10 mouse cellular contexts compared by ENCODE assay signal in the genomic region with DNA sequence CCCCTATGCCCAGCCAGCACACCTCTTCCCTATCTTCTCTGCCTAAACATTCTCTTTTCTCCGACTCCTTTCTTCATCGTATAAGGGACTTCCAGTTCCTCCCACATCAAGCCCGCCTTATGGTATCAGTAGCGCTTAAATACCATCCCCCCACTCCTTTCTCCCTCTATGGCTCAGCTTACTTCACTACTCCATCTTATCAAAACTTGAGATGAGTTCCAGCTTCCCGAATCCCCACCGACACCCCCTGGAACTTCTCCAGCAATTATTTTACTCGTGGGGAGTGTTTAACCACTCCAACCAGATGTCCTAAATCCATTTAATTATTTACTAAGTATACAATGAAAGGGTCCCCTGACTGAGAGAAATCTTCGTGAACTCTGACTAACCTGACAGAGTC.
"Had no signal": no experiment of that assay in that cellular context is flagged by ENCODE, and none has a peak within 500 bp of the region (broad histone marks: within the 10 kb centered on the region; RNA-seq: fewer than 3 reads in every experiment).

No protein-coding gene starts in this region.

- H3K9me3 ChIP-seq: liver, embryonic 13.5 days had no signal

- H3K9ac ChIP-seq: liver, embryonic 13.5 days had no signal

- H3K27me3 ChIP-seq: liver, embryonic 13.5 days had no signal

- DNase-seq: kidney, adult 18-20 months; kidney, postnatal 36 days; layer of hippocampus, postnatal 36 days; liver, embryonic 13.5 days; lung, adult 2 months; midbrain, embryonic 14.5 days; thymus, adult 18-20 months; thymus, postnatal 36 days had no signal

- H3K36me3 ChIP-seq: liver, embryonic 13.5 days had no signal

- H3K27ac ChIP-seq: left cerebral cortex, adult 2 months; liver, embryonic 13.5 days had no signal

- H3K4me3 ChIP-seq: left cerebral cortex, adult 2 months; liver, embryonic 13.5 days had no signal

- H3K4me2 ChIP-seq: liver, embryonic 13.5 days; midbrain, embryonic 11.5 days had no signal
